Mouse (Mus musculus) myocyte (in vitro differentiated cells): ENCODE measurements around the gene Dpp3. TPM values are rescaled to one million over a fixed set of nuclear protein-coding genes. Genes with fewer than 3 reads are reported as not detected.
A peak's percentile ranks its signal among the peaks of the same experiment; 100 is the strongest.
"Not testable (repeated sequence)": the region's sequence is repeated elsewhere in the genome, so short reads cannot be mapped to it uniquely, and the experiment has no call there.

Source experiments
- H3K27me3 ChIP-seq: one replicate; pipeline ENCODE4 v1.6.1; 2011; ENCODE audit not compliant: control insufficient read depth, insufficient read depth, insufficient read length
- H3K36me3 ChIP-seq: one replicate; pipeline ENCODE4 v1.6.1; 2011; ENCODE audit not compliant: control insufficient read depth, insufficient read depth
- H3K4me2 ChIP-seq: one replicate; pipeline ENCODE4 v1.6.1; 2011; ENCODE audit warnings: low read depth, control low read depth
- H3K4me3 ChIP-seq: one replicate; pipeline ENCODE4 v1.5.1; 2011; ENCODE audit warnings: mild to moderate bottlenecking, control low read depth, moderate library complexity
- H3K79me2 ChIP-seq: one replicate; pipeline ENCODE4 v1.6.1; 2011; ENCODE audit not compliant: control insufficient read depth, insufficient read depth
- H3ac ChIP-seq: one replicate; pipeline ENCODE4 v1.6.1; 2011; ENCODE audit not compliant: control insufficient read depth, insufficient read length
- CEBPB ChIP-seq: IDR thresholded peaks from 2 replicates; pipeline ENCODE4 v1.6.1; 2011; ENCODE audit warnings: mild to moderate bottlenecking, moderate library complexity; ENCODE audit not compliant: poor library complexity, insufficient read depth, severe bottlenecking
- E2F4 ChIP-seq: IDR thresholded peaks from one replicate; pipeline ENCODE4 v1.6.1; 2011; ENCODE audit warnings: mild to moderate bottlenecking, control low read depth, moderate library complexity; ENCODE audit not compliant: insufficient read depth
- MAX ChIP-seq: IDR thresholded peaks from one replicate; pipeline ENCODE4 v1.6.1; 2011; ENCODE audit warnings: low read depth, mild to moderate bottlenecking, control low read depth
- MYOD1 ChIP-seq, 3 experiments: IDR thresholded peaks; one replicate each; pipeline ENCODE4 v1.6.1; 2011; ENCODE audit warnings: control low read depth in 2 of 3, low read depth in 2 of 3, mild to moderate bottlenecking in 2 of 3, moderate library complexity in 1 of 3; ENCODE audit not compliant: insufficient read length in 2 of 3, control insufficient read depth in 1 of 3
- MYOG ChIP-seq, 3 experiments: IDR thresholded peaks; one replicate each; pipeline ENCODE4 v1.6.1; 2011; ENCODE audit warnings: control low read depth in 2 of 3, low read depth in 2 of 3, mild to moderate bottlenecking in 2 of 3; ENCODE audit not compliant: insufficient read length in 2 of 3, control insufficient read depth in 1 of 3, insufficient read depth in 1 of 3
- POLR2A ChIP-seq: IDR thresholded peaks from one replicate; pipeline ENCODE4 v1.6.1; 2011; ENCODE audit warnings: low read depth, mild to moderate bottlenecking, control low read depth, moderate library complexity; ENCODE audit not compliant: insufficient read length
- POLR2AphosphoS2 ChIP-seq: IDR thresholded peaks from one replicate; pipeline ENCODE4 v1.6.1; 2011; ENCODE audit warnings: low read depth, control low read depth; ENCODE audit not compliant: insufficient read length
- REST ChIP-seq: IDR thresholded peaks from one replicate; pipeline ENCODE4 v1.6.1; 2011; ENCODE audit warnings: mild to moderate bottlenecking, control low read depth, moderate library complexity; ENCODE audit not compliant: insufficient read depth, insufficient read length
- SRF ChIP-seq: IDR thresholded peaks from one replicate; pipeline ENCODE4 v1.6.1; 2011; ENCODE audit warnings: low read depth; ENCODE audit not compliant: control insufficient read depth, insufficient read length
- TCF12 ChIP-seq: IDR thresholded peaks from one replicate; pipeline ENCODE4 v1.6.1; 2011; ENCODE audit warnings: mild to moderate bottlenecking, control low read depth; ENCODE audit not compliant: poor library complexity, insufficient read depth, severe bottlenecking
- TCF3 ChIP-seq: IDR thresholded peaks from one replicate; pipeline ENCODE4 v1.6.1; 2011; ENCODE audit warnings: low read depth, control low read depth; ENCODE audit not compliant: insufficient read length
- USF1 ChIP-seq: IDR thresholded peaks from one replicate; pipeline ENCODE4 v1.6.1; 2011; ENCODE audit warnings: low read depth, mild to moderate bottlenecking, control low read depth, moderate library complexity
- polyA plus RNA-seq: library from polyadenylated mRNA; unstranded; fragments of >200 nt; fragmentation: generic; extraction: Trizol; gene quantifications from one replicate; pipeline ENCODE4 v1.2.1, GENCODE M21; 2012; ENCODE audit warnings: missing spikeins

The Dpp3 gene
- polyA plus RNA-seq = 71.6 TPM

DNA sequence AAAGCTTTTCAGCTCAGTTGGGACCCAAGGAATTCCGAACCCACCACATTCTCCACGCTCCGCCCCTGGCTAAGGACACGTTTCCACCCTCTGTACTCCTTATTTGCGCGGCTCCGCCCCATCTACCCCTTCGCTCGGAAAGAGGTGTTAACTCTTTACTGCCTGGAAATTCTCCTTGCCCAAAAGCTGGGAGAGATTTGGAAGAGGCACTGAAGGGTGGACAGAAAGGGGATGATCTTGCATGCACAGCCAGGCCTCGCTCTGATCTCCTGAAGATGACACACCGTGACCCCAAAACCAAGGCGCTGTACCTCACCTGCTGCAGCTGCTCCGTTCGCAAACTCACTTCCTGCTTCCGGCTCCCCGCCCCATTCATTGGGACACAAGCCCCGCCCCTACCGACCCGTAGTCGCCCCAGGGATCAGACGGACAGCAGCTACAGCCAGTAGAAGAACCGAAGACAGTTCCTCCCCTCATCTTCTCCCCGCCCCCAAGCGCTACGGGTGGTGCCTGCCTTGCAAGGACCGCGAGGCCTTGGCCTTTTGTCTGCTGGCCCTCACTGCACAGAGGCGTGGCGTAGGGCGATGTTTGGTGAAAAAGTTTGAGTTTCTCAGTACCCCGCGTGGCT lies at the start of gene Dpp3:
Gene Dpp3, minus strand, starts transcription at position 384 of the 628 bp plus-strand sequence.
- Histone ChIP-seq H3K4me2 (peak within 1 kb of the TSS; percentile 97), H3K36me3 (peaks cover 5% of the 10 kb centered on the region), H3ac (no peak within 1 kb of the TSS), H3K27me3 (peaks cover 11% of the 10 kb centered on the region), H3K4me3 (peak within 1 kb of the TSS; percentile 63), H3K79me2 (peaks cover 19% of the 10 kb centered on the region)
- peak; percentile 22 for TF ChIP-seq SRF
- TF ChIP-seq MYOG (IDR thresholded peaks at IDR 0.05; ENCODE audit: control insufficient read depth in 1 of 3, insufficient read depth in 1 of 3, insufficient read length in 2 of 3, low read depth in 2 of 3) = peak in 2 of 3 experiments; percentile 48 to 78
- no peak for TF ChIP-seq TCF12
- TF ChIP-seq USF1 = no peak
- TF ChIP-seq REST = no peak
- TF ChIP-seq MYOD1 (IDR thresholded peaks at IDR 0.05; ENCODE audit: control insufficient read depth in 1 of 3, insufficient read length in 2 of 3, low read depth in 2 of 3) = peak in 2 of 3 experiments; percentile 65 to 81
- peak; percentile 84 for TF ChIP-seq POLR2A
- TF ChIP-seq POLR2AphosphoS2 = peak; percentile 71
- TF ChIP-seq CEBPB = no peak
- no peak for TF ChIP-seq TCF3
- no peak for TF ChIP-seq E2F4
- TF ChIP-seq MAX = no peak

DNA sequence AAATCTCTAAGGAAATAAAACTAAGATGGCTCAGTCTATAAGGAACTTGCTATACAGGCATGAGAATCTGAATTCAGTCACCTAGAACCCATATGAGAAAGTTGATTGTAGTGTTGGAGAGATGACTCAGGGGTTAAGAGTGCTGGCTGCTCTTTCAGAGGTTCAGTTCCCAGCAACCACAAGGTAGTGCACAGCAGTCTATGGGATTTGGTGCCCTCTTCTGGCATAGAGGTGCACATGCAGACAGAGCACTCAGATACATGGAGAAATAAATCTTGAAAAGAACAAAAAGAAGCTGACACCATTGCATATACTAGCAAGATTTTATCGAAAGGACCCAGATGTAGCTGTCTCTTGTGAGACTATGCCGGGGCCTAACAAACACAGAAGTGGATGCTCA lies 40.1 kb upstream of the Dpp3 start:
- Histone ChIP-seq H3K4me2 (no peak overlapping the region), H3K79me2 (no peaks in the 10 kb centered on the region), H3ac (no peak overlapping the region), H3K4me3 (no peak overlapping the region), H3K36me3 (peaks cover 6% of the 10 kb centered on the region), H3K27me3 (no peaks in the 10 kb centered on the region)
- TF ChIP-seq USF1 (no peak), MYOD1 (IDR thresholded peaks at IDR 0.05; ENCODE audit: control insufficient read depth in 1 of 3, insufficient read length in 2 of 3, low read depth in 2 of 3) (no peak), REST (no peak), E2F4 (no peak), MYOG (IDR thresholded peaks at IDR 0.05; ENCODE audit: control insufficient read depth in 1 of 3, insufficient read depth in 1 of 3, insufficient read length in 2 of 3, low read depth in 2 of 3) (no peak), TCF3 (no peak), POLR2AphosphoS2 (no peak), MAX (no peak), CEBPB (no peak), SRF (no peak), TCF12 (no peak), POLR2A (no peak)

DNA sequence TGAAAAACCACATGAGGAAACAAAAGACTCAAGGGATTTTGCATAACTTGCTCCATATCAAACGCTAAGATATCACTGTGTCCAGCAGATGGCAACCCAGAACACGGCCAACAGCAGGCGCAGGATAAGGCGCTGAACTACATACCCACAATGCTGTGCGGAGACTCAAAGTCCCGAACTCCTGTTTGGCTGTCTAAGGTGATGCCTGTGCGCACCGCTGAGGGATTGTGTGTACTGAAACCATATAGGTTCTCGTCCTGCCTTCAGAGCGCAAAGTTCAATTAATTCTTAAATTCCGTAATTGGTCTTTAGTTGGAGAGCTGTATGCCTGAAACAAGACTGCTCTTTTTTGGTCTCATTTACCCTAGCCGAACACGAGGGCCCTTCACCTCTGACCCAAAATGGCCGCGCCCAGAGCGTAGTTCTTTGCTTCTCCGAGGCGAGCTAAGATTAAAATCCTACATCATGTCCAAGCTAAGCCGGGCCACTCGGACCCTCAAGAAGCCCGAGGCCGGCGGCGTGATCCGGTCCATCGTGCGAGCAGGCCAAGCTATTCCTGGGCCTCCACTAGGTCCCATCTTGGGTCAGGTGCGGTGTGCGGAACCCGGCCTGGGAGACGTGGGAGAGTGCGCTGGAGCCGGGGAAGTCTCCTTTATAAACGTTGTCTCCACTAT lies 34.0 kb upstream of the Dpp3 start, which contains the start of gene Mrpl11:
Gene Mrpl11, plus strand, starts transcription at position 220 of the 674 bp plus-strand sequence.
- H3K27me3 ChIP-seq = no peaks in the 10 kb centered on the region
- TF ChIP-seq SRF (peak; percentile 62), POLR2AphosphoS2 (no peak), MAX (peak; percentile 99)
- H3K4me2 ChIP-seq = peak within 1 kb of the TSS; percentile 83
- H3K36me3 ChIP-seq = peaks cover 6% of the 10 kb centered on the region
- peak within 1 kb of the TSS; percentile 79 for H3K4me3 ChIP-seq
- peak within 1 kb of the TSS; percentile 21 for H3ac ChIP-seq
- peaks cover 5% of the 10 kb centered on the region for H3K79me2 ChIP-seq

DNA sequence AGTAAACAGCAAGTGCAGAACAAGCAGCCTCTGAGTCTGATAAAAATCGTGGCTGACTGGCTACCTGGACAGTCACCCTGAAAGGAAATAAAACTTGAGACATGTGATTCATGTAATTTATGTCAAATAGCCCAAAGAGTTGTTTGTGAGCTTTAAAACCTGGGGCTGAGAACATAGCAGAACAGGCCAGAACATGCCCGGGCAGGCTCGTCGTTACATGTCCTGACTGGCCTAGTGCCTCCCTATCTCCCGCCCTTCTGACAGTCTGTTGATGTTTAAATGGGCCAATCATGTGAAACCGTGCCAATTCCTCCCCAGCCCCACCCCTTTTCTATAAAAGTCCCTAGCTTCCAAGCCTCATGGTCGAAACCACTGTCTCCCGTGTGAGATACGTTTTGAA lies 20.6 kb upstream of the Dpp3 start:
- not testable (repeated sequence) for H3ac ChIP-seq, H3K4me3 ChIP-seq, H3K27me3 ChIP-seq, H3K4me2 ChIP-seq, H3K79me2 ChIP-seq, H3K36me3 ChIP-seq

DNA sequence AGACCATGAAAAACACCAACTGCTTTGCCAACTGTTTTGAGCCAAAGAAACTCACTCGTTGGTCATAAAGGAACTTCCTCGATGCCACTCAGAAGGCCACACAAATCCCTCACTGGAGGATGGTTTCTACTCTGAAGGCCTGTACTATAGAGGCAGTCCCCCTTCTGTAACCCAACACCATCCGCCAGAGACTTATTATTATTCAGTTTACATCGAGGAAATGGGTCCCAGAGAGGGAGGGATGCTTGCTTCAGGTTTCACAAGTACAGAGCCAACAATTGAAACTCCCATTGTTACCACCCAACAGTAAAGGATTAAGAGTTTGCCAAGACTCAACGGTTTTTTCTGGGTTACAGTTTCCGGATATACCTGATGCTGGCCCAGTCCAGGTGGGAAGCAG lies 17.5 kb upstream of the Dpp3 start:
- H3K4me3 ChIP-seq = no peak overlapping the region
- no peak overlapping the region for H3ac ChIP-seq
- TF ChIP-seq REST (no peak), TCF12 (no peak), MYOG (IDR thresholded peaks at IDR 0.05; ENCODE audit: control insufficient read depth in 1 of 3, insufficient read depth in 1 of 3, insufficient read length in 2 of 3, low read depth in 2 of 3) (no peak), E2F4 (no peak), CEBPB (no peak), TCF3 (no peak)
- H3K4me2 ChIP-seq = no peak overlapping the region
- no peaks in the 10 kb centered on the region for H3K27me3 ChIP-seq
- H3K79me2 ChIP-seq = no peaks in the 10 kb centered on the region
- H3K36me3 ChIP-seq = no peaks in the 10 kb centered on the region
